Mouse (Mus musculus) lung, postnatal 0 days (tissue): Measurements from ENCODE around the gene Tmem14a. TPM values are rescaled to one million over a fixed set of nuclear protein-coding genes. Genes with fewer than 3 reads are reported as not detected.

Experiments used
- ATAC-seq: fragments of 200-750 bp; cut with Nextera tagmentation; 2 replicates; pipeline ENCODE4 v1.8.0; 2017; ENCODE audit warnings: moderate library complexity
- DNase-seq: peaks from one replicate; pipeline ENCODE4 v3.0.0-alpha.2; 2016; ENCODE audit warnings: low spot score
- H3K27ac ChIP-seq: fragments of 300-500 bp; sonication (generic); 2 replicates; pipeline ENCODE4 v1.5.1; 2014; ENCODE audit warnings: antibody characterized with exemption, mild to moderate bottlenecking, low read length, mixed read lengths
- H3K27me3 ChIP-seq: fragments of 300-500 bp; sonication (generic); replicated peaks from 2 replicates; pipeline ENCODE4 v1.6.1; 2014; ENCODE audit warnings: low read length, mixed read lengths; ENCODE audit not compliant: insufficient read depth
- H3K36me3 ChIP-seq: fragments of 300-500 bp; sonication (generic); 2 replicates; pipeline ENCODE4 v1.6.1; 2014; ENCODE audit warnings: low read length, mixed read lengths; ENCODE audit not compliant: insufficient read depth
- H3K4me1 ChIP-seq: fragments of 300-500 bp; sonication (generic); 2 replicates; pipeline ENCODE4 v1.6.1; 2014; ENCODE audit warnings: antibody characterized with exemption, low read depth, low read length, mixed read lengths; ENCODE audit not compliant: insufficient read depth
- H3K4me2 ChIP-seq: fragments of 300-500 bp; sonication (generic); replicated peaks from 2 replicates; pipeline ENCODE4 v1.6.1; 2014; ENCODE audit warnings: low read depth, mild to moderate bottlenecking, low read length, moderate library complexity, mixed read lengths
- H3K4me3 ChIP-seq: fragments of 300-500 bp; sonication (generic); 2 replicates; pipeline ENCODE4 v1.5.1; 2014; ENCODE audit warnings: low read depth, low read length
- H3K9ac ChIP-seq: fragments of 300-500 bp; sonication (generic); replicated peaks from 2 replicates; pipeline ENCODE4 v1.6.1; 2014; ENCODE audit warnings: low read depth, mild to moderate bottlenecking
- H3K9me3 ChIP-seq: fragments of 300-500 bp; sonication (generic); 2 replicates; pipeline ENCODE4 v1.6.1; 2016; ENCODE audit warnings: low read length, mixed read lengths
- CTCF ChIP-seq: IDR thresholded peaks from 2 replicates; pipeline ENCODE4 v1.5.1; 2016; ENCODE audit warnings: antibody characterized with exemption, mild to moderate bottlenecking
- EP300 ChIP-seq: IDR thresholded peaks from 2 replicates; pipeline ENCODE4 v1.6.1; 2016; ENCODE audit warnings: antibody characterized with exemption, mild to moderate bottlenecking, control low read depth
- WGBS: fragments of 180-500 bp; shearing (Covaris S2); extraction: QIAGEN DNeasy Blood & Tissue Kit; methylation state at CpG from one replicate; pipeline ENCODE4 v1.1.7; 2014; 5-methylcytosine and 5-hydroxymethylcytosine counted together
- polyA plus RNA-seq: library from polyadenylated mRNA; unstranded; fragments of >200 nt; fragmentation: Nextera tagmentation; extraction: Ambion mirVana; gene quantifications from 2 replicates; pipeline ENCODE4 v1.2.1, GENCODE M21; 2015

Gene Tmem14a
- polyA plus RNA-seq, 1 experiment from 2014 or later, result 7.9 TPM

DNA sequence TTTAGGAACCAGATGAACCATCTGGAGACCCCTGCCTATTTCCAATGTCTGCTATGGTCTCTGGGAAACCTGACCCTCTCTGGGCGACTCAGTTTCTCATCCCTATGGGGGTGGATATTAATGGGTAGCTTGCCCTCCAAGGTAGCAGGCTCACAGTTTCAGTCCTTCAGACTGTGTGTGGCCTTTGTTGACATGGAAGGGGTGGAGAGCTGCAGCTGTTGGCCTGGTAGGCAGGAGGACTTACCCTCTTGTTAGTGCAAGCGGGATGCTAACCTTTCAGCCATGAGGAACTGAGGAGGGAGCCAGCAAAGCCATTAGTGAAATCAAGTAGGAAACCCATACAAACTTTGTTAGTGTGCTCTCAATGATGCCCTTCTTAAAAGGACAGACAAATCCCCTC, 12.0 kb downstream of the Tmem14a start:
- H3K27ac ChIP-seq, result no peak overlapping the region
- no peaks in the 10 kb centered on the region for H3K36me3 ChIP-seq
- H3K9me3 ChIP-seq, result no peaks in the 10 kb centered on the region
- H3K27me3 ChIP-seq, result no peaks in the 10 kb centered on the region
- no peaks in the 10 kb centered on the region for H3K4me1 ChIP-seq
- no peak overlapping the region for H3K9ac ChIP-seq
- no peak overlapping the region for H3K4me3 ChIP-seq
- TF ChIP-seq EP300, result no peak
- TF ChIP-seq CTCF, result no peak
- ATAC-seq (no peak), DNase-seq (no peak)
- H3K4me2 ChIP-seq, result no peak overlapping the region
- 78% methylated on average over 2 of the region's 2 CpGs for WGBS

DNA sequence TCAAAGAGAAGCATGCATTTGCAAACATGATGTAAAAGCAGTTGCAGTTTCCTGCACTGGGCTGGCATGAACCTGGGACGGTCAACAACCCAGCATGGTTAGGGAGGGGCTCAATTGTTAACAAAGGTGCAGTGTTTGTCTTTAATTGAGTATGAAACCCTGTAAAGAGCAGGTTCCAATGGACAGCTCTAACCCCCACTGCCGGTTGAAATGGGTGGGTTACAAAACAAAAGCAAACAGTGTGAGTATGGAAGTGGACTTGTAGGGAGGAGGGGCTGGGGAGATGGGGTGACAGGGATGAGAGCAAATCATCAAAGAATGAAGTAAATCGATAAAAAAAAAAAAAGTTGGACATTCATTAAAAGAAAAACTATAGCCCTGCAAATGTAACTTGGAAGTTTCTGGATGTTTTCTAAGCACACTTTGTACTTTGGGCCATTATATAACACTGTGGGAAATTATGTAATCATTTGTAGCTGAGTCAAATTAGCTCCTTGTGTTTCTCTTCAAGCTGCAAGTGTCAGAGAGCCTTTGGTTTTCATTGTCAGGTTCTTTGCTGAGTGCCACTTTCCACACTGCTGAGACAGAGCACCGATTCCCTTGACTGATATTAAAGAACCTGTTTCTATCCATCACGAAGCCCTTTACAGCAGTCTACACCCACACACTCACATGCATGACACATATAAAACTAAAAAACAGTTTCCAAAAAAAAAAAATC, 13.5 kb downstream of the Tmem14a start:
- 40% methylated on average over 5 of the region's 5 CpGs for WGBS
- Histone ChIP-seq H3K4me2 (no peak overlapping the region), H3K27ac (peak overlapping the region; percentile 51; the same call in 1 of the 2 replicates), H3K9ac (no peak overlapping the region), H3K36me3 (no peaks in the 10 kb centered on the region), H3K4me1 (no peaks in the 10 kb centered on the region), H3K27me3 (no peaks in the 10 kb centered on the region), H3K9me3 (no peaks in the 10 kb centered on the region), H3K4me3 (no peak overlapping the region)
- peak; percentile 80 for ATAC-seq
- peak; percentile 72 for DNase-seq
- no peak; the same call in 1 of the 2 replicates for TF ChIP-seq CTCF
- TF ChIP-seq EP300, result peak; percentile 74

DNA sequence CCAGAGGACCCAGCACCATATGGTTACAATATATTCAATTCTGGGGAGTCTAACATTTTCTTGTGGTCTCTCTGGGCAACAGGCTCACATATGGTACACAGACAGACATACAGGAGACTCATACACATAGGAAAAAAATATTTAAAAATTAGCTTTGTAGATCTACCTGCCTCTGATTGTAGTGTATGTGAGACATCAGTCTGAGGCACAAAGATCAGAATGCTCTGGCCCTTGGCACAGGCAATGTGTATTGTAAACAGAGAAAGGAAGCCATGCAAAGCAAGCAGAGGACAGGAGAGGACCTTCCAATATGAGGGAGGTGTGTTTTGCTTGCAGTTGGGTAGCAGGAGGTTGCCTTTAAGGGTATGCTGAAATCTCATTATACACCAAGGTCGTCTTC, 14.1 kb downstream of the Tmem14a start:
- DNase-seq (no peak), ATAC-seq (no peak)
- no peak overlapping the region for H3K9ac ChIP-seq
- WGBS, result 69% methylated on average over 1 of the region's 1 CpGs
- H3K9me3 ChIP-seq, result no peaks in the 10 kb centered on the region
- H3K27ac ChIP-seq, result 0 out of 2 replicates have a peak overlapping the region, but pooled peaks have one; percentile 15
- H3K36me3 ChIP-seq, result no peaks in the 10 kb centered on the region
- no peaks in the 10 kb centered on the region for H3K27me3 ChIP-seq
- TF ChIP-seq EP300 (no peak), CTCF (no peak)
- H3K4me2 ChIP-seq, result no peak overlapping the region
- no peak overlapping the region for H3K4me3 ChIP-seq
- H3K4me1 ChIP-seq, result no peaks in the 10 kb centered on the region

DNA sequence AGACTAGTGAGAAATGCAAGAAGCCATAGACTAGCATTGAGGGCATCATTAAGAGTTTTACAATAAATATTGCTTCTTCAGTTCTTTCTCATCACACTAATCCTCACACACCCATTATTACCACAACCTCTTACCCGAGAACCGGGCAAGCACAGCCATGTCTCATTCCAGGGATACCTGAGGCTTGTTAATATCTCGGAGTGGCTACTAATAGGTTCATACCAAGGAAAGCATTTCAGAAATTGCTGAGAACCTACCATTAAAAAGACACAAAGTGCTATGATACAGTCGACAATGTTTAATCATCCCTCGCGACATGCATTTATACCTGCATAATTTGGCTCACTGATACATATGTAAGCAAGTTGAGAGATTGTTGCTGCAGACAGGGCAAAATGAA, 17.0 kb downstream of the Tmem14a start:
- no peaks in the 10 kb centered on the region for H3K9me3 ChIP-seq
- no peak overlapping the region for H3K27ac ChIP-seq
- H3K4me2 ChIP-seq, result no peak overlapping the region
- WGBS, result 71% methylated on average over 6 of the region's 6 CpGs
- H3K9ac ChIP-seq, result no peak overlapping the region
- TF ChIP-seq CTCF (no peak), EP300 (peak; percentile 72)
- DNase-seq (no peak), ATAC-seq (no peak)
- no peaks in the 10 kb centered on the region for H3K36me3 ChIP-seq
- no peak overlapping the region for H3K4me3 ChIP-seq
- H3K4me1 ChIP-seq, result peaks cover 5% of the 10 kb centered on the region; the same call in 1 of the 2 replicates
- H3K27me3 ChIP-seq, result no peaks in the 10 kb centered on the region

DNA sequence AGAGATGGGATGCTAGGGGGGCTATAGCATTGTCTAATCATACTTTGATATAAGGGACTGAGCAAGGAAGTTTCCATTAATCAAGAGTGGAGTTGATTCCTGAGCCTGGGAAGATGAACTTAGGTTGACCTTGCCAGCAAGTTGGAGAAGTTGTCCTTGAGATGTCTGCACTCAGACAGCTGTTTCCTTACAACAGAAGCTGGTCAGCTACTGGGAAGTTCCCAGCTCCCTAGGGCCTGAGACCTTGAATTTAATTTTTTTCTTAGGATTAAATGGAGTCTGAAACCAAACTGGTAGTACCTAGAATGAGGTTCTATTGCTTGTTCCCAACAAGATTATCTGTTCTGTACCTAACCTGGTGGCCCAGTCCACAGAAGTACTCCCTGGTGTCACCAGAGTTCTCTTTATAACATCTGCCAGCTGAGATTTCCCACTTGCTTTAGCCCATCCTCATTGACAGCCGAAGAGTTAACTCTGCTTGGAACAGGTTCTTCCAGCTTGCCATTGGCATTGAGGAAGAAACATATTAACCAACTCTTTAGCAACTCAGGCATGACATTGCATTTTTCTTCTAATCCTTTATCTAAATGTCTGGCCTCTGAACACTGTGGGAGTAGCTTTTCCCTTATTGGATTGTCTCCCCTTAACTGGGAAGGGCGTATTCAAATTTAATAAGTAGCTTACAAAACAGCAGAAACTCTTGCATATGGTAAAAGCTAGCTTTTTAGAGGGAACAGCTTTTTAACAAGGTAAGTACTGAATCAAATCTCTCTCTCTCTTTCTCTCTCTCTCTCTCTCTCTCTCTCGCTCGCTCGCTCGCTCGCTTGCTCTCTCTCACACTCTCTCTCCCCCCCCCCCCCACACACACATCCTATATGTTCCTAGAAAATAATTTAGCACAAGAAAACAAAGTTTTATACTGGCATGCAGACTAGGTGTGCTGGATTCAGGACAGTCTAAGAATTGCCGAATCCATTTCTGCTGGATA, 21.8 kb downstream of the Tmem14a start, which contains the start of gene Gsta3:
TSS of gene Gsta3 (plus strand) at position 679 of the 988 bp plus-strand sequence.
- Histone ChIP-seq H3K4me3 (no peak within 1 kb of the TSS), H3K4me1 (peaks cover 5% of the 10 kb centered on the region; the same call in 1 of the 2 replicates), H3K9me3 (no peaks in the 10 kb centered on the region), H3K27me3 (no peaks in the 10 kb centered on the region; the same call in 1 of the 2 replicates), H3K4me2 (no peak within 1 kb of the TSS; the same call in 1 of the 2 replicates), H3K9ac (no peak within 1 kb of the TSS), H3K36me3 (no peaks in the 10 kb centered on the region), H3K27ac (peak within 1 kb of the TSS; percentile 47; the same call in 1 of the 2 replicates)
- ATAC-seq, result peak; percentile 88
- 77% methylated on average over 8 of the region's 8 CpGs for WGBS
- TF ChIP-seq CTCF, result no peak
- TF ChIP-seq EP300, result peak; percentile 80
- peak; percentile 90 for DNase-seq

DNA sequence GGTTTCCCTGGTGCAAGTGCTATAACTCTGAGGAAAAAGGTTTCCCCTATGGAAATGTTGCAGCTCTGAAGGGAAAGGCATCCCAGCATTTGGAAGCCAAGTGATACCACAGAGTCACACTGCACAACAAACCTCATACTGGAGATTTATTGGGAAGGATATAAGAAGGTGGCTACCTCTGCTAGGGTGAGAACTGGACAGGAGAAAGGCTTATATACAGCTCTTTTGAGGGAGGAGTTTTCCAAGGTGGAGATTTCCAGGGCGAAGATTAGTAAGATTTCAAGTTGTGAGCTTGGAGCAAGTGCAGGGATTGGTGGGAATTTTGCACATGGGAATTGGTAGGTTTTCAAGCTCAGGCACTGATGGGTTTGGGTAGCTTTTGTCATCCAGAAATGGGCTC, 22.7 kb downstream of the Tmem14a start:
- H3K27me3 ChIP-seq, result no peaks in the 10 kb centered on the region; the same call in 1 of the 2 replicates
- no peak for DNase-seq
- 88% methylated on average over 1 of the region's 1 CpGs for WGBS
- H3K9me3 ChIP-seq, result no peaks in the 10 kb centered on the region
- no peak overlapping the region for H3K27ac ChIP-seq
- no peak for TF ChIP-seq EP300
- no peak for TF ChIP-seq CTCF
- H3K9ac ChIP-seq, result no peak overlapping the region
- H3K4me1 ChIP-seq, result peaks cover 5% of the 10 kb centered on the region; the same call in 1 of the 2 replicates
- H3K36me3 ChIP-seq, result no peaks in the 10 kb centered on the region
- no peak for ATAC-seq
- H3K4me3 ChIP-seq, result no peak overlapping the region
- H3K4me2 ChIP-seq, result no peak overlapping the region; the same call in 1 of the 2 replicates
